Mouse (Mus musculus) heart, postnatal 0 days (tissue): ENCODE data around the gene Duox1. TPM values are rescaled to one million over a fixed set of nuclear protein-coding genes. Genes with fewer than 3 reads are reported as not detected.
"Not testable (repeated sequence)": the region's sequence is repeated elsewhere in the genome, so short reads cannot be mapped to it uniquely, and the experiment has no call there.

Source experiments
- ATAC-seq: fragments of 200-750 bp; cut with Nextera tagmentation; 2 replicates; pipeline ENCODE4 v1.8.0; 2017; ENCODE audit warnings: low read depth, moderate number of reproducible peaks, moderate library complexity; ENCODE audit not compliant: insufficient read depth
- DNase-seq: peaks from one replicate; pipeline ENCODE4 v3.0.0-alpha.2; 2016; ENCODE audit warnings: low spot score
- H3K27ac ChIP-seq: fragments of 300-500 bp; sonication (generic); 2 replicates; pipeline ENCODE4 v1.5.1; 2014; ENCODE audit warnings: low read depth, mild to moderate bottlenecking
- H3K27me3 ChIP-seq: fragments of 300-500 bp; sonication (generic); 2 replicates; pipeline ENCODE4 v1.6.1; 2014; ENCODE audit warnings: low read length, mixed read lengths; ENCODE audit not compliant: control insufficient read depth, insufficient read depth
- H3K36me3 ChIP-seq: fragments of 300-500 bp; sonication (generic); replicated peaks from 2 replicates; pipeline ENCODE4 v1.6.1; 2014; ENCODE audit warnings: low read length, mixed read lengths; ENCODE audit not compliant: control insufficient read depth, insufficient read depth
- H3K4me1 ChIP-seq: fragments of 300-500 bp; sonication (generic); 2 replicates; pipeline ENCODE4 v1.6.1; 2014; ENCODE audit warnings: antibody characterized with exemption; ENCODE audit not compliant: control insufficient read depth, insufficient read depth
- H3K4me2 ChIP-seq: fragments of 300-500 bp; sonication (generic); 2 replicates; pipeline ENCODE4 v1.6.1; 2014; ENCODE audit warnings: low read depth, mild to moderate bottlenecking, low read length, moderate library complexity
- H3K4me3 ChIP-seq: fragments of 300-500 bp; sonication (generic); 2 replicates; pipeline ENCODE4 v1.5.1; 2014; ENCODE audit warnings: low read depth, low read length
- H3K9ac ChIP-seq: fragments of 300-500 bp; sonication (generic); replicated peaks from 2 replicates; pipeline ENCODE4 v1.6.1; 2014; ENCODE audit warnings: low read depth, low read length, mixed read lengths
- H3K9me3 ChIP-seq: fragments of 300-500 bp; sonication (generic); replicated peaks from 2 replicates; pipeline ENCODE4 v1.6.1; 2016; ENCODE audit warnings: low read length; ENCODE audit not compliant: control insufficient read depth
- CTCF ChIP-seq: IDR thresholded peaks from 2 replicates; pipeline ENCODE4 v1.5.1; 2016; ENCODE audit warnings: antibody characterized with exemption, control low read depth, low read depth
- EP300 ChIP-seq: IDR thresholded peaks from 2 replicates; pipeline ENCODE4 v1.6.1; 2016; ENCODE audit warnings: antibody characterized with exemption, low read depth
- WGBS: fragments of 180-500 bp; shearing (Covaris S2); extraction: QIAGEN DNeasy Blood & Tissue Kit; methylation state at CpG from one replicate; pipeline ENCODE4 v1.1.7; 2014; 5-methylcytosine and 5-hydroxymethylcytosine counted together
- polyA plus RNA-seq: library from polyadenylated mRNA; unstranded; fragments of >200 nt; fragmentation: Nextera tagmentation; extraction: Ambion mirVana; gene quantifications from 2 replicates; pipeline ENCODE4 v1.2.1, GENCODE M21; 2015
- total RNA-seq: library from RNA; depleted of rRNA; stranded (reverse); fragments of >200 nt; gene quantifications from 2 replicates; pipeline ENCODE4 v1.2.3, GENCODE M21; 2014; ENCODE audit warnings: low replicate concordance

The Duox1 gene
- total and polyA plus RNA-seq, 2 experiments from 2014 or later = not detected

DNA sequence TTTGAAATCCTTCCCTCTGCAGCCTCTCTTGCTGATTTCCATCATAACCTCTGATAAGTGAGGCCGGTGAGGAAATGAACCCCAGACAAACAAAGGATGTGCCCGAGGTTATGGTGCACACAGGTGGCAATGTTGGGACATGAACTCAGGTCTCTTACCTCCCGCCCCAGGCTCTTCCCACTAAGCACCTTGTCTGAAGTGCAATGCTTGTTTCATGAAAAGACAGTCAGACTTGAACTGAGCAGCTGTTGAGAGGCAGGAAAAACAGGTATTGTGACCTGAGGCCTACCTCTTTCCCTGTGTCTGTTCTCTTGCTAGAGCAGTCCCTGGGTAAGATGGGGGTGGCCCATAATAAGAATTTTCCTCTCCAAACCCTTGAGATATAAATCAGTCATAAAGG, 16.8 kb downstream of the Duox1 start:
- H3K9ac ChIP-seq = no peak overlapping the region
- no peak overlapping the region for H3K4me3 ChIP-seq
- no peak overlapping the region for H3K4me2 ChIP-seq
- no peaks in the 10 kb centered on the region for H3K36me3 ChIP-seq
- TF ChIP-seq CTCF (no peak), EP300 (no peak)
- DNase-seq (no peak), ATAC-seq (no peak)
- 91% methylated on average over 3 of the region's 3 CpGs for WGBS
- H3K4me1 ChIP-seq = no peaks in the 10 kb centered on the region
- no peak overlapping the region for H3K27ac ChIP-seq
- no peaks in the 10 kb centered on the region for H3K9me3 ChIP-seq
- no peaks in the 10 kb centered on the region for H3K27me3 ChIP-seq

DNA sequence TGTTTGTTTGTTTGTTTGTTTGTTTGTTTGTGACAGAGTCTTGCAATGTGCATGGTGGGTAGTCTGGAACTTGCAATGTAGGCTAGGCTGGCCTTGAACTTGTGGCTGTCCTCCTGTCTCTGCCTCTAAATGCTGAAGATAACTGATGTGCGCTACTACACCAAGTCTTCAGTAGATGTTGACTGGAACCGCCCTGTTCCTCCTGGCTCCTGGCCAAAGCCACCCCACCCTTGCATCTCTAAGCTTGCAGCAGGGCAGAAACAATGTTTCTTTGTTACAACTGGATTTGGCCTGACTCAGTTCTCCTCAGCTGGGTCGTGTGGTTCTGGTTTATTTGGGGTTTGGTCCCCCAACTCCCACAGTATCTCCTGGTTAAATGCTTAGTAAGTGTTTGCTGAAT, 18.7 kb downstream of the Duox1 start:
- DNase-seq = no peak

DNA sequence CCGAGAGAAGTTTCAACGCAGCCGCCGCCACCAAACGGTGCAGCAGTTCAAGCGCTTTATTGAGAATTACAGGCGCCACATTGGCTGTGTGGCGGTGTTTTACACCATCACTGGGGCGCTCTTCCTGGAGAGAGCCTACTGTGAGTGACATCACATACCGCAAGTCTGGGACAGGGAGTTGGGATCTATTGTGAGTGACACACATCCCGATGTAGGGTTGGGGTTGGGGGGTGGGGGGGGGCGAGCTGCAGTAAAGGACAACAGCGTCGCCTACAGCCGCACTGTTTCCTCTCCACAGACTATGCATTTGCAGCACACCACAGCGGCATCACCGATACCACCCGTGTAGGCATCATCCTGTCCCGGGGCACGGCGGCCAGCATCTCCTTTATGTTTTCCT, 21.8 kb downstream of the Duox1 start:
- H3K36me3 ChIP-seq = no peaks in the 10 kb centered on the region
- H3K9me3 ChIP-seq = no peaks in the 10 kb centered on the region
- H3K4me2 ChIP-seq = no peak overlapping the region
- no peak for DNase-seq
- TF ChIP-seq CTCF = no peak
- TF ChIP-seq EP300 = no peak
- H3K27ac ChIP-seq = no peak overlapping the region
- no peaks in the 10 kb centered on the region for H3K27me3 ChIP-seq
- H3K9ac ChIP-seq = no peak overlapping the region
- no peak for ATAC-seq
- H3K4me3 ChIP-seq = no peak overlapping the region
- WGBS = 58% methylated on average over 21 of the region's 21 CpGs
- no peaks in the 10 kb centered on the region for H3K4me1 ChIP-seq

More for the DNA sequence above, 18.7 kb downstream of the Duox1 start:
- Histone ChIP-seq H3K4me1 (no peaks in the 10 kb centered on the region), H3K9me3 (no peaks in the 10 kb centered on the region), H3K9ac (no peak overlapping the region), H3K4me2 (no peak overlapping the region), H3K27me3 (no peaks in the 10 kb centered on the region), H3K27ac (no peak overlapping the region), H3K36me3 (no peaks in the 10 kb centered on the region), H3K4me3 (no peak overlapping the region)
- 49% methylated on average over 3 of the region's 3 CpGs for WGBS
- ATAC-seq = no peak
- TF ChIP-seq EP300 (no peak), CTCF (no peak)

GRCm38 (mm10) chr2:122345106-122345893, 29.8 kb downstream of the Duox1 start:
- peaks cover 5% of the 10 kb centered on the region for H3K4me1 ChIP-seq
- no peak overlapping the region for H3K4me3 ChIP-seq
- no peak overlapping the region for H3K27ac ChIP-seq
- H3K9me3 ChIP-seq = no peaks in the 10 kb centered on the region
- H3K27me3 ChIP-seq = peaks cover 4% of the 10 kb centered on the region; the same call in 1 of the 2 replicates
- TF ChIP-seq EP300 = no peak
- TF ChIP-seq CTCF = no peak
- no peak overlapping the region for H3K9ac ChIP-seq
- no peak overlapping the region for H3K4me2 ChIP-seq
- H3K36me3 ChIP-seq = no peaks in the 10 kb centered on the region
- DNase-seq = no peak
- ATAC-seq = no peak
- WGBS = 72% methylated on average over 6 of the region's 6 CpGs

- ATAC-seq, H3K9me3 ChIP-seq, H3K27ac ChIP-seq, H3K9ac ChIP-seq, H3K4me3 ChIP-seq, H3K36me3 ChIP-seq, H3K4me2 ChIP-seq, DNase-seq, H3K27me3 ChIP-seq, H3K4me1 ChIP-seq: not testable (repeated sequence)
- WGBS = 75% methylated on average over 6 of the region's 6 CpGs
These were observed 30.7 kb downstream of the Duox1 start for GRCm38 (mm10) chr2:122346164-122346563.

GRCm38 (mm10) chr2:122347257-122347656, 31.8 kb downstream of the Duox1 start:
- ATAC-seq (no peak), DNase-seq (no peak)

More at GRCm38 (mm10) chr2:122347257-122347656, 31.8 kb downstream of the Duox1 start:
- no peak for TF ChIP-seq EP300
- TF ChIP-seq CTCF = no peak
- H3K4me2 ChIP-seq = no peak overlapping the region
- WGBS = 86% methylated on average over 3 of the region's 3 CpGs
- H3K27ac ChIP-seq = no peak overlapping the region
- H3K9me3 ChIP-seq = no peaks in the 10 kb centered on the region
- H3K27me3 ChIP-seq = peaks cover 4% of the 10 kb centered on the region; the same call in 1 of the 2 replicates
- H3K4me1 ChIP-seq = peaks cover 8% of the 10 kb centered on the region
- no peak overlapping the region for H3K4me3 ChIP-seq
- no peaks in the 10 kb centered on the region for H3K36me3 ChIP-seq
- no peak overlapping the region for H3K9ac ChIP-seq
